Comparison of ENCODE assay signal across 7 mouse cellular contexts in genomic region chr17:17293932-17294534, GRCm38 (mm10).
DNase-seq lines count a peak whose midpoint lies in the region; ATAC-seq lines count a peak whose summit lies in the region.
"Not testable (repeated sequence)": the region's sequence is repeated elsewhere in the genome, so short reads cannot be mapped to it uniquely, and the experiment has no call there.

No protein-coding gene starts in this region.

- not testable (repeated sequence) for H3K4me1 ChIP-seq in intestine, embryonic 15.5 days (replicated peaks); midbrain, embryonic 10.5 days

- H3K9me3 ChIP-seq in intestine, embryonic 15.5 days; midbrain, embryonic 10.5 days (replicated peaks): not testable (repeated sequence)

- not testable (repeated sequence) for H3K36me3 ChIP-seq in intestine, embryonic 15.5 days; midbrain, embryonic 10.5 days

- H3K4me2 ChIP-seq in intestine, embryonic 15.5 days (replicated peaks) = peak overlapping the region; percentile 48; the same call in 1 of the 2 replicates

- intact Hi-C loops in gastrocnemius, postnatal 36 days (cut with DNase I); left cerebral cortex, postnatal 25 days (cut with DNase I): not testable (repeated sequence)

- H3K27me3 ChIP-seq in intestine, embryonic 15.5 days (replicated peaks); midbrain, embryonic 10.5 days (ENCODE audit: low read depth, poor library complexity, severe bottlenecking): not testable (repeated sequence)

- 0 out of 2 replicates have a peak overlapping the region, but pooled peaks have one; percentile 24 for H3K27ac ChIP-seq in intestine, embryonic 15.5 days
- peak overlapping the region; percentile 79 for H3K27ac ChIP-seq in midbrain, embryonic 10.5 days (replicated peaks)

- ATAC-seq in intestine, embryonic 15.5 days = peak; percentile 100

- H3K9ac ChIP-seq in intestine, embryonic 15.5 days = peak overlapping the region; percentile 26; the same call in 1 of the 2 replicates

- DNase-seq in adrenal gland, adult 2 months = peak; percentile 94
- peak; percentile 65 for DNase-seq in embryo, embryonic 11.5 days (ENCODE audit: low read depth, low spot score)
- DNase-seq in gastrocnemius, postnatal 36 days = peak; percentile 74
- peak; percentile 91 to 97 for DNase-seq in left cerebral cortex, postnatal 25 days (ENCODE audit: low spot score in 2 of 2)
- peak; percentile 78 for DNase-seq in midbrain, embryonic 10.5 days (ENCODE audit: low spot score)
- peak; percentile 64 for DNase-seq in right cerebral cortex, postnatal 4 days

- peak overlapping the region; percentile 46 for H3K4me3 ChIP-seq in intestine, embryonic 15.5 days (replicated peaks)
- peak overlapping the region; percentile 57 for H3K4me3 ChIP-seq in midbrain, embryonic 10.5 days

- WGBS in intestine, embryonic 15.5 days = 0% methylated on average over 13 of the region's 13 CpGs
- under 1% methylated on average over 13 of the region's 13 CpGs for WGBS in midbrain, embryonic 10.5 days

Comparison
In these comparisons a context has a peak if more than half of its experiments do, and no peak if none do; other contexts are left out.
1. Peak in every context shown above with its lines: DNase-seq, ATAC-seq, H3K4me3 ChIP-seq and H3K27ac ChIP-seq.